Mouse (Mus musculus): Measurements from ENCODE around the gene Hjurp.
"Not testable (repeated sequence)": the region's sequence is repeated elsewhere in the genome, so short reads cannot be mapped to it uniquely, and the experiment has no call there.

The Hjurp gene

DNA sequence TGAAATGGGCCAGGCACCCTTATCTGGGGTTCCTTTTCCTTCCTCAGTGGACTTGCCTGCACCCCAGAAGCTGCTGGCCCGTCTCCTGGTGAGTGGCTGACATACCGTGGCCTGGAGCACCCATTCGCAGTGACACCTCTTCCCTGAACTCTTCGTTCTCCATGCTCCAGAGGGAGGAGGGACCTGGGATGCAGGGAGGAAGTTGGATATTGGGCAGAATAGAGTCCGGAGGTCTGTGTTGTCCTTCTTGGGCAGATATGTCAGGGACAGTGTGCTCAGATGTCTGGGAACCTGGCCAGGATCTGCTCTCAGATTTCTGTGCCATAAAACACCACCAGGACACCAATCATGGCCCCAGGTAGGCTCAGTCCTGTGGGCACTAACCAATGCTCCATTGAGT, 37.4 kb downstream of the Hjurp start:
- DNase-seq (ENCODE audit: extremely low spot score) = no peak

DNA sequence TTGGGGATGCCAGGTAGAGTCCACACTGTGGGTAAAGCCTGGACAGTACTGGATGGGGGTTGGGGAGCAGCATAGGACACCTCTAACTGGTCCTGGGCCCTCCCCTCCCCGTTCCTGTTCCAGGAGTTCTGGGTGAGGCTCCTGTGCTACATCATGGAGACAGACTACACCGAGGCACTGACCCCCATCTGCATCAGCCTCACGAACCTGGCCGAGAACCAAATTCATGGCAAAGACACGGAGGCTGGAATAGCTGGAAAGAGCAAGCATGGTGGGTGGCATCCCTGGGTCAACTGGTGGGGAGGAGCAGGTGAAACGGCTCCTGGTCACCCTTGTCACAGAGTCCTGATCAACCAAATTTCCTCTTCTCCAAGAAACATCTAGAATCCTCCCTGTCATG, 38.7 kb downstream of the Hjurp start:
- no peak for DNase-seq (ENCODE audit: extremely low spot score)

DNA sequence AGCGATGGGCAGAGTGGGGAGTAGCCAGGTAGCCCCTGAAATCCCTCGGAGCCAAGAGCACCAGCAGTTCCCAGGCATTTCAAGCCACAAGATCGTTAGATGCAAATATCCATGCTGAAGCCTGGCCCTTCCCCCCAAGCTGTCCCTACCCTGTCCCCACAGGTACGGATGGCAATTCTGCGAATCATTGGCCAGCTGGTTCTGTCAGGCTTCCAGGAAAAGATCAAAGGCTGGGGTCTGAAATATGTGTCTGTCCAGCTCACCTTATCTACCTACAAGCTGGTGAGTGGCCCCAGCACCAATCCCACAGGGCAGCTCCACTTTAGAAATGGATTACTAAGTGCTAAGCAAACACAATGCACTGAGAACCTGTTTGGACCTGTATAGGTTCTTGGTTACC, 40.1 kb downstream of the Hjurp start:
- DNase-seq (ENCODE audit: extremely low spot score) = no peak

DNA sequence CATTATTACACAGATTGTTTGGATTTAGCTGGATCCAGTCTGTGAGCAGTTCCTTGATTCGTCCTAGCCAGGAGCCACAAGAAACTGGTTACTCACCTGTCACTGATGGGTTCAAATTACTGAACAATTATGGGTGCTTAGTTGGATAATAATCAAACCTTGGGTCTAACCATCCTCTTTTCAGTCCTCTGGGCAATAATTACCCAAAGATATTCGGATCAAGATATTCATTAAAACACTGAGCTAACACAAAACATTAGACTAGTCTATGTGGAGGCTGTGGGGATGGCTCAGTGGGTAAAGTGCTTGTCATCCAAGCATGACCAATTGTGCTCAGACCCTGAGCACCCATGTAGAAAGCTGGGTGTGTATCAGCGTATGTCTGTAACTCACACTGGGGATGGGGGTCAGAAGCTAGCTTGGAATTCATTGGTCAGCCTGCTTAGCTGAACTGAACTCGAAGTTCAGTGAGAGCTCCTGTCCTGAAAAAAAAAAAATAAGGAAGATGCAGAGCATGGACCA, 41.5 kb downstream of the Hjurp start:
- DNase-seq (ENCODE audit: extremely low spot score) = no peak

DNA sequence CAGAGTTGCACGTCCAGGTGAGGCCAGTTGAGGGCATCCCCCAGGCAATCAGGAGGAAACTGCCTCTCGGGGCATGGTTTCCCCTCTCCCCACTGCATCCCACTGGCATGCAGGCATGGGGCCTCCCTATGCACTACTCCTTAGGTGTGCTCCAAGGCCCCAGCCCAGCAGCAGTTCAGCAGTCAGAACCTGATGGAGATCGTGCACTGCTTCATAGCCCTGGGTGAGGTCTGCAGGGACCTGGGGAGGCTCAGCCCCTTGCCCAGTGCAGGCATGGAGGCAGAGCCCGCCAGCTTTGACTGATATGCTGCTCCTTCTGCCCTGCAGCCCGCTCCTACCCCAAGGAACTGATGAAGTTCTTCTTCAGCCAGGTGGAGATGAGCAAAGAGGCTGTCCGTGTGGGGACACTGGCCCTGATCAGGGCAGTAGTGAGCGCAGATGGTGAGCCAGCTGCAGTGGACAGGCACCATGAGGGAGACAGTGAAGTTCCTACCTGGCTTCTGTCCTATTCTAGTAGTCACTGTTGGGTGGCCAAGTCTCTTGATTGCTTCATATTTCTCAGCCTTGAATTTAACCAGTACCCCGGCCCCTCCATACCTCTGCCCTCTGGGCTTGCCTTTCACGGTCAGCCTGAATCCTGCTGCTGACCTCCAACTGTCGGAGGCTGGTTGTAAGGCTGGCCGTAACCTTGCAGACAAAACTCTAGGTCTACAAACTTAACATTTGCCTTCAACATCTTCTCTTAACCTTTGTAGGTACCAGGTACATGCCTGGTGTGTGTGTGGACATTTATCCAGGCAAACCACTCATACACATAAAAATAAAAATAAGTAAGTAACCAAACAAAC, 42.2 kb downstream of the Hjurp start:
- DNase-seq (ENCODE audit: extremely low spot score) = no peak

DNA sequence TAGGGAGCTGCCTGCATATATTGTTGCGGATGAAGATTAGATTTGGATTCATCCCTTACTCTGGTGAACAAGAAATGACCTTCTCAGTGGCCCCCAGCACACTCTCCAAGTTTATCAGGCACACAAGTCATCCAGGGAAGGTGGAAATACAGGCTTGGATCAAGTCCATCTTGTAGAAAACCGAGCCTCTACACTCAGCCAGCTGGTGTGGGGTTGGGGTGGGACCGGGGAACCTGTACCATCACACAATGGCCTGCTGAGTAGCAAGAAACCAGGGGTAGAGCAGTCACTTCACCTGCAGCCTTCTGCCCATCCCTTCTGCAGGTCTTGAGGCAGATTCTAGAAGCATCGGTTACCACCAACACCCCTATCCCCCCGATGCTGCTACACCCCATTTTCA, 42.8 kb downstream of the Hjurp start:
- DNase-seq (ENCODE audit: extremely low spot score) = no peak

DNA sequence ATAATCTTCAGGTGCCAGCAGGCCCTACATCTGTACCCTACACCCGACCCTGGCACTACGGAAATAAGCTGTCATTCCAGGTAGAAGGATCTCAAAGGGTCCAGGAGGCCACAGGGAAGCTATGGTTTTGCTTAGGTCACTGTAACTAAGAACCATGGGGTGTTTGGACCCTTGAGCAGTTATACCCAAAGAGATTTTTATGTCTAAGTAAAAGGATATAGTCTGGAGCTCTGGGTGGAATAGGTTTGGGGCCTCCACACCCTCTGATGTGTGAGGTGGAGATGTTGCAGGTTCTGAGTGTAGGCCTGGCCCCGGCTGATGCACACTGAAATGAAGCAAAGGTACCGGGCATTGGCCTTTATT, 43.2 kb downstream of the Hjurp start:
- DNase-seq (ENCODE audit: extremely low spot score) = no peak

DNA sequence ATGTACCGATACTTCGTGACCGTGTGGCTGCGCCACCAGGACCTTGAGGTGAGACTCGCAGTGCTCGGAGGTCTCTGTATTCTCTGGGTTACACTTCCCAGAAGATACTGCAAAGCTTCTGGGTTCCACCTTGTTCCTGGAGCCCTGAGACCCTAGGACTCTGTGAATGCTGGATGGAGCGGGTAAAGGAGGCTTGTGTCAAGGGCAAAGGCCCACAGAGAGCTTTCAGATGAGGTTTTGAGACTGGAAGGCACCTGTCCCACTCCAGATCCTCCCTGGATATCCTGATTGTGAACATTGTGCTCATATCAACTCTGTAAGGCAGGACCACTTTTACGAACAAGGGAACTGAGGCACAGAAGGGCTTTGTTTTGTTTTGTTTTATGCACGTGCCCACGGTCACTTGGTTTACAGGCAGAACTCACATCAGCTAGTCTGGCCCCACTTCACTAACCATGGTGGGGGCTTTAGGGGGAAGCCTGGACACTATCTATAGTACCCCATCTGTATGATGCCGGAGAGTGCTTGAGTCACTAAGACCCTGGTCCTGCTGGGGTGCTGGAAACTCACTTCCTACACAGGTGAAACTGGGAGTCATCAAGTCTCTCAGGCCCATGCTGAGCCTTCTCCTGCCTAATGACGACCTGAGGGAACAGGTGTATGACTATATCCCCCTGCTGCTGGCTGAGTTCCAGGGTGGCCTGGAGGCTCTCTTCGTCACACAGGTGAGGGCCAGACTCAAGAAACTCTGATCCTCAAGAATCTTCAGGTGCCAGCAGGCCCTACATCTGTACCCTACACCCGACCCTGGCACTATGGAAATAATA, 43.8 kb downstream of the Hjurp start:
- DNase-seq (ENCODE audit: extremely low spot score) = no peak

DNA sequence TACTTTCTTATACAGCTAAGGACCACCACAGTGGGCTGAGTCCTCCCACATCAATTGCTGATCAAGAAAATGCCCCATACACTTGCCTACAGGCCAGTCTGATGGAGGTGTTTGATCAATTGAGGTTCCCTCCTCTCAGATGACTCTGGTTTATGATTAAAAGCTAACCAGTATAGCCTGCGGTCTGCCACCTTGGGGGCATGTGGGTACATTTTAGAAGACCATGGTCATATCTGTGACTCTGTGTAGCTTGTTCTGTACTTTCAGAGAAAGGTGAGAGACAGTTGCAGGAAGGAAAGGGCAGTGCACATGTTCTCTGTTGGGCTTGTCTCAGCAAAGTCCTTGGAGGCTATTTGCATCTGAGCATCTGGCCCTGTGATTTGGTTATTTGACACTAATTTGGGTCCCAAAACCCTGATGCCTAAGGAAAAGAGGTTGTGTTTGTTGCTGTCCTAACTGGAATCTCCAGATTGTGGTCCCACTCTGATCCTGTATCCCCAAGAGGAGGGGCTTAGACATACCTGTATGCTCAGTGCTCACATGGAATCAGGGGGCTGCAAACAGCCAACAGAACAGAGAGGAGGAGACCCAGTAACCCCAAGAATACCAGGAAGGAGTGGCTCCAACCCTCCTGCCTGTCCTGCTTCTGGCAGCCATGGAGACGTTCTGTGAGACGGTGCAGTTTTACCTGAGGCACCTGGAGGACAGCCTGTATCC, 44.6 kb downstream of the Hjurp start:
- no peak for DNase-seq (ENCODE audit: extremely low spot score)

DNA sequence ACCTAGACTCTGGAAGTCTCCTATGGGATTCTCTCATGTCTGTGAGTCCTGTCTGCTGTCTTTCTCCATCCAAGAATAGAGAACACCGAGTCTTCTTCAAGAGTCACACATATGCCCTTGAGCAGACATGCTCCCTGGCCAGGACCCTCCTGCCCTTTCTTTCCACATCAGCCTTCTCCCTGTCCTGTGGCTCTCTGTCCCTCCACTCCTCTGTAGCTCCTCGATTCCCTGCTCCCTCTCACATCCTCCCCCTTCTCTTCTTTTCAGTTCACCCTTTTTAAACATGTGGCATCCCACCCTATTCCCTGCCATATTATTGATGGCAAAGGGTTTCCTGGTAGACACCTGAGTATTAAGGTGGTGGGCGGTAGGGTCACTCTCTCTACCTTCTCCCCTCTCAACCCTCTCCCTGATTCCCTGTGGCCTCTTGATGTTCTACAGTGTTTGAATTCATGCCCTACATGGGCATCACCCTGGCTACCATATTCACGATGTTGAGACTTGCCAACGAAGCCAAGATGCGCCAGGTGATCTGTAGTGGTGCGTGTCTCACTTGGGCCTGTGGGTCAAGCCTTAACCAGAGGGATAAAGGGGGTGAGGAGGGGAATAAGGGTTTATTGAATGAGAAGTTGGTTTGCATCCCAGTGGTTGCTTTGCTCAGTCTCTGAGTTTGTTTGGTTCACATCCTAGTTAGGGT, 45.5 kb downstream of the Hjurp start:
- DNase-seq (ENCODE audit: extremely low spot score) = no peak

DNA sequence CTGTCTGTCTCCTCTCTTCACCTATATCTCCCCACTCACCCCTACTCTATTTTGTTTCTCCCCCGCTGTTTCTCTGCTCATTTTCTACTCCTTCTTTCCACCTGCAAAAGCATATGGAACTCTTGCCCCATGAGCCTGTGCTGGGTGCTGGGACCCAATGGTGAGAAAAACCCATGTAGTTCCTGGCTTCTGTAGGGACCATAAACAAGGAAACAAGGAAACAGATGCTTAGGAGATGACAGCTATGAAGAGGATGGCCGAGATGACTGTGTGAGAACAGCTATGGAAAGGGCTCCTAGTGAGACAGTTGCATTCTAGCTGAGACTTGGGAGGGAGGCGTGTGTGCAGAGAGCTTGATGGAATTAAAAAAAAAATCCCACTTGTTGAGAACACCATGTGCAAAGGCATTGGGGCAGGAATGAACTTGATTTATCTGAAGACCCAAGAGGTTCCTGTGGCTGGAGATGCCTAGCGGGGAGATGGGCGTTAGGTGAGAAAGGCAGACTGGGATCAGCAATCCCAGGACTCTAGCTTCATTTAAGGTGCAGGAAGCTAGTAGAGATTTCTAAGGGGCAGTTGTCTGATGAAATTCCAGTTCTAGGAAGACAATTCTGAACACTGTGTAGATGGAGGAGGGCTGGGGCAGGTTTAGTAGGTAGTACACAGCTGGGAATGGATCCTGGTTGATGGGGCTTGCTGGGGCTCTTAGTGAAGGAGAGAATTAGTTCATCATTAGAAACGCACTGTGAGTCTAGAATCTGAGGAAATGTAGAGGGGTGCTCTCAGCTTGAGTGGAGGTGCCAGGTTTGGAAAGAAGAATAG, 46.2 kb downstream of the Hjurp start:
- DNase-seq (ENCODE audit: extremely low spot score) = no peak

DNA sequence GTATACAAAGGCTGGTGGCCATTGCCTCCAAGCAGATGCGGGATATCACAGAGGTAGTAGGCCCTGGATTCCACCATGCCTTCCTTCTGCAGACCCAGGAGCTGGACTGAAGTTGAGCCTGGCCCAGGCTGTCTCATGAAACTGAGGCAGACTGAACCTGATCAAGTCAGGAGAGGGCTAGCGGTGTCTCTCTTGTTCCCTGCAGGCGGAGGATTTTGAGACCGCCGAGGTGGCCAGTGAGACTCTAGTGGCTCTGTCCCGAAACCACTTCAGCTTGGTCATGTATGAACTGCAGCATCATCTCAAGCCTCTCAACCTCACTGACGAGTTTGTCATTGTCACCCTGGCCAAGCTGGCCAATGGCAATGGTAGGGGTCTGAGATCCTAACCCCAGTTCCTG, 47.0 kb downstream of the Hjurp start:
- no peak for DNase-seq (ENCODE audit: extremely low spot score)

DNA sequence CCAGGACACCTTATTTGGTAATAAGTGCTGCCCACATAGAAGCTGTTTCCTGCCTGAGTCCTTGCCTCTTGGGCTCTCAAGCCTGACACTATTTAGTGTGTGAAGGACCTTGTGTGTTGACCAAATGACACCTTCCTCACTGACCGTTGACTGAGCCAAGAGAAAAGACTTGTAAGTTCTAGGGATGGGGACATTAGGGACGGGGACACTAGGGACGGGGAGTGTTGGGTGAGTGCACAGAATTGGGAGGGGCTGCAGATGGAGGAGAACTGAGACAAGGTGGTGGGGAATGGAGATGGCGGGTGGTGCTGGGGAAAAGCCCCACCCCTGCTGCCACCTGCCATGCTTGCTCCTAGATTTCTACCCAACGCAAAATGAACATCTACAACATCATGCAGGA, 47.4 kb downstream of the Hjurp start:
- DNase-seq (ENCODE audit: extremely low spot score) = no peak

DNA sequence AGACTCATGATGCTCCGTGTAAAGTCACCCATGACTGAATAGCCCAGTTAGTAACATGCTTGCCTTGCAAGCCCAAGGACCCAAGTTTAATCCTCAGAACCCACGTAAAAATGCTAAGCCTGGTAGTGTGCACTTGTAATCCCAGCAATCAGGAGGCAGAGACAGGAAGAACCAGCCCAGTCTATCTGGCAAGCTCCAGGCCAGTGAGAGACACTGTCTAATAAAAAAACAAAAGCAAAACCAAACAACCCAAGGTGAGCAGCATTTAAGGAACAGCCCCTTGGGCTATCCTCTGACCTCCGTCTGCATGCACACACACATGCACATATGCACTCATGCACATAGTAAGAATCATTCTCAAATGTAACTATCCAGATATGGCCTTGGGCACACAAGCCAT, 47.9 kb downstream of the Hjurp start:
- no peak for DNase-seq (ENCODE audit: extremely low spot score)

DNA sequence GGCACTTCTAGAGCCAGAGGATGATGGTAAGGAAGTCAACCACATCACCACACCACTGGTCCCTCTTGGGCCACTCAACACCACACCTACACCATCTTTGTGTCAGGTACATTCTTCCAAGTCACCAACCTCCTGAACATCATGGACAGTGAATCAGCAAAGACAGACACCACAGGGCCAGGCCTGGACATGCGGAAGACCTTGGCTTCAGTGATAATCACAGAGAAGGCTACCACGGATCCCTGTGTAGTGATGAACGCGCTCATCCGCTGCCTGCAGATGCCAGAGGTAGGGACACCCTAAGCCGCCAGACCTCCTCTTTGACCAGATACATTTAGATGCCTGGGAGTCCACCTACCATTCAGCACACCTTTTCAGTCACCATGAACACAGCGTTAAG, 49.3 kb downstream of the Hjurp start:
- no peak for DNase-seq (ENCODE audit: extremely low spot score)

DNA sequence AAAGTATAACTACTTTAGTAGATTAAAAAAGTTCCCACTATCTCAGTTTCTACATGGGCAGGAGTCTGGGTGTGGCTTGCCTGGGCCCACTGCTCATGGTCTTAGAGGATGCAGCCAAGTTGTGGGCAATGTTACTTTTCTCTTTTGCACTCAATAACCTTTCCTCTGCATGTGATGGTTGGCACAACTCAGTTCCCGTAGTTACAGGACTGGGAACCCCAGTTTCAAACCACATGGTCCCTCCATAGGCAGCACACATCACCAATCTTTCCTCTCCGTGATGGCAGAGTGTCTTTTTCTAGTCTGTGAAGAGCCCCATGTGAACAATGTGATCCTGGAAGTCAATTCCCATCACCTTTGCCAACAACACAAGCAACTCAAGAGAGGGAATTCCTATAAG, 50.0 kb downstream of the Hjurp start:
- no peak for DNase-seq (ENCODE audit: extremely low spot score)

DNA sequence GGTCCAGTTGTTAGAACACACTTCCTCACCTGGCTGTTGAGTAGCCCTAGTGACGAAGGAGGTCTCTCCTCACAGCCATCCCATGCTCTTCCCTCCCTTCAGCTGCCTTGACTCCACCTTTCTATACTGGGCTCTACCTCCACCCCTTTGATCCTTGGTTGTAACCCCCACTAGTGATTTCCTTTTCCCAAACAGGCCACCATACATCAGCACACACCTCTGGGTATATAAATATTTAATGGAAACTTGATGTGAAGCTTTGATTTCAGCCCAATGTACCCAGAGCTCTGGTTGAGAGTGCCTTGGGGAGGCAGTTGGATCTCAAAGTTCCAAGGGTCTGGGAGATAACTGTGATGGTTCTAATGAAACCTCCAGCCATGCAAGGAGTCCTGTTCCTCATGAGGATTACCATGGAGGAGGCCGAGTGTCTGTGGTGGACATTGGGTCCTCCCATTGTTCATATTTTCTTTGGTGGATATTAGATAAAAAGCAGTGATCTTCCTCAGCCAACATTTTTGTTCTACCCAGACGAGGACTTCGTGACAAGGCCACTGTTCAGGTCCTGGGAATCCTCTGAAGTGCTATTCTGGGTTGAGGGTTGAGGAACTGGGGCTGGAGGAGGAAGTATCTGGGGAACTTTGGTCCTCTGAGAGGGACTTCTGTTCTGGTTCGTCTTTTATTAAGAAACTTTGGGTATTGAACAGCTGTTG, 50.6 kb downstream of the Hjurp start, which contains the start of gene Mroh2a:
Gene Mroh2a (plus strand): TSS at position 317 of the 710 bp plus-strand sequence.
- DNase-seq (ENCODE audit: extremely low spot score) = no peak

DNA sequence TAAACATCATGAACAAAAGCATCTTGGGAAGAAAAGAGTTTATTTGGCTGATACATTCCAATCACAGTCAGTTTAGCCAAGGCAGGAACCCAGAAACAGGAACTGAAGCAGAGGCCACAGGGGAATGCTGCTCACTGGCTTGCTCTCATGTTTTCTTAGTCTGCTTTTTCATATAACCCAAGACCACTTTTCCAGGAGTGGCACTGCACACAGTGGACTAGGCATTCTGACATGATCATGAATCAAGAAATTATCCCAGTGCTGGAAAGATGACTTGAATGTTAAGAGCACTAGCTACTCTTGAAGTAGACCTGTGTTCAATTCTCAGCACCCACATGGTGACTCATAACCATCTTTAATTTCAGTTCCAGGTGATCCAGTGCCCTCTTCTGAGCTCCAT, 51.7 kb downstream of the Hjurp start:
- DNase-seq (ENCODE audit: extremely low spot score) = no peak

DNA sequence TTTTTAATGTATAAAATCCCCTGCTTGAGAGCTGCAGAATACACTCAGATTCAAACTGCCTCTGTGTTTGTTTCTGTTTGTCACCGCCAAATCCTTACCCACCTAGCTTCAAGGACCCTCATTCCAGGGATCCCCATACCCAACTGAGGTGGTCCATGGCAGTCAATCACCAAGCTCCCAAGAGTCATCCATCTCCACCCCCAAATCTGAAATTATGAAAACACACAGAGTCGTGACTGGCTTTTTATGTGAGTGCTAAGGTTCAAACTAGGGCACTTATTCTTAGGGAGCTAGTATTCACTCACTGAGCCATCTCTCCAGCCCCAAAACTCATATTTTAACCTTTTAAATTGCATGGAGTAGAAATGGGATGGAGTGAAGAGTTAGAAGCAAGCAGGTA, 52.1 kb downstream of the Hjurp start:
- DNase-seq (ENCODE audit: extremely low spot score) = not testable (repeated sequence)
